Mouse (Mus musculus) megakaryocyte, embryonic 14.5 days (primary cell): Measurements from ENCODE around the gene H2al2c. TPM values are rescaled to one million over a fixed set of nuclear protein-coding genes. Genes with fewer than 3 reads are reported as not detected.
"Not testable (repeated sequence)": the region's sequence is repeated elsewhere in the genome, so short reads cannot be mapped to it uniquely, and the experiment has no call there.

Source experiments
- H3K27me3 ChIP-seq: replicated peaks from 2 replicates; pipeline ENCODE3; 2012; ENCODE audit warnings: inconsistent platforms
- H3K36me3 ChIP-seq: replicated peaks from 2 replicates; pipeline ENCODE3; 2012; ENCODE audit warnings: low read length, inconsistent platforms, mixed read lengths
- H3K4me1 ChIP-seq: 2 replicates; pipeline ENCODE4 v1.6.1; 2012; ENCODE audit warnings: inconsistent platforms
- H3K4me3 ChIP-seq: replicated peaks from 2 replicates; pipeline ENCODE3; 2012; ENCODE audit warnings: moderate library complexity, mild to moderate bottlenecking, inconsistent platforms
- H3K9me3 ChIP-seq: 2 replicates; pipeline ENCODE4 v1.6.1; 2012; ENCODE audit warnings: inconsistent platforms
- polyA plus RNA-seq: library from polyadenylated mRNA; stranded (reverse); fragments of >175 nt; gene quantifications from 2 replicates; pipeline ENCODE4 v1.2.3, GENCODE M21; 2012; ENCODE audit warnings: low replicate concordance; ENCODE audit not compliant: insufficient read depth

The H2al2c gene
- polyA plus RNA-seq: not detected in 2 replicates

GRCm38 (mm10) chrY:2598799-2599198 lies at the start of gene H2al2c:
H2al2c (plus strand) TSS chrY:2599099.
- H3K9me3 ChIP-seq, H3K4me1 ChIP-seq, H3K4me3 ChIP-seq, H3K36me3 ChIP-seq, H3K27me3 ChIP-seq: not testable (repeated sequence)

Other genes with a start within 250 kb of the H2al2c start
- not detected in 2 replicates for gene Sry, start 64.6 kb downstream of the H2al2c start, polyA plus RNA-seq
- not detected in 2 replicates for gene H2al2b, start 121.6 kb downstream of the H2al2c start, polyA plus RNA-seq
- gene Gm4064, start 197.1 kb downstream of the H2al2c start, polyA plus RNA-seq: not detected in 2 replicates
- gene Rbmy, start 231.6 kb downstream of the H2al2c start, polyA plus RNA-seq: not detected in 2 replicates
- gene Gm10256, start 231.6 kb downstream of the H2al2c start, polyA plus RNA-seq: not detected in 2 replicates